Mouse (Mus musculus): ENCODE measurements at regions not wholly inside any gene's neighbourhood (a gene's known extent, or its start where the extent isn't known, plus 50 kb on each side); places are given as distances from the start of the nearest gene placed in this dataset.
"Not testable (repeated sequence)": the region's sequence is repeated elsewhere in the genome, so short reads cannot be mapped to it uniquely, and the experiment has no call there.

GRCm38 (mm10) chr12:62017676-62018075 lies 494.7 kb downstream of the Lrfn5 start:
- TF ChIP-seq CTCF (IDR thresholded peaks at IDR 0.05; ENCODE audit: control insufficient read depth, insufficient read depth, insufficient read length); MYOG (IDR thresholded peaks at IDR 0.05; ENCODE audit: control insufficient read depth, extremely low read depth, insufficient read length); USF1 (IDR thresholded peaks at IDR 0.05; ENCODE audit: low read depth): not testable (repeated sequence)

Data from C2C12 (cell line).